Mouse (Mus musculus) cerebellum, postnatal 36 days (tissue): ENCODE data around the gene Suds3.

ENCODE experiments used
- DNase-seq, 2 experiments: peaks; one replicate each; pipeline ENCODE4 v3.0.0; 2021 to 2022; ENCODE audit warnings: mixed read lengths in 2 of 2

Gene Suds3

DNA sequence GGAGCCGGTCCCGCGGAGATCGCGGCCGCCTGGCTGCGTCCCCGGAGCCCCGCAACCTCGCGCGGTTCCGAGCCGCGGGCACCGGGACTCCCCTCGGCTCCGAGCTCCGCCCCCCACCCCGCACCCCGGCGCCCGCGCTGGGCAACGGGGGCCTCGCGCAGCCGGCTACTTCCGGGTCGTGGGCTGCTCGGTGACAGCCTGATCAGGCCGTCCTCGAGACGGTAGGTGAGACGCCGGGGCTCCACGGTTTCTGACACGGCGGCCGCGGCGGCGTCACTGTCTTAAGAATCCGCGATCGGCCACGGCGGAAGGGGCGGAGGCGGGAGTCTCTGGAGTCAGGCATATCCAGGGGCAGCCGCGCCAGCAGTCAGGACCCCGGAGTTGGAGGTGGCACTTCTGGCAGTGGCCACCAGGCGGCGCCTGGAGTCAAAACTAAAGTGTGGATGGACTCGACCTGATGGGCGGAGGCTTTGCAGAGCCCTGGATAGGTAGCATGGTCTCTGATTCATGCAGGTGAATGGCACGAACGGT is at the start of gene Suds3:
Suds3 (minus strand) TSS at position 278 of the 531 bp plus-strand sequence.
- peak; percentile 98 to 100 for DNase-seq

GRCm38 (mm10) chr5:117164923-117165322 is 49.0 kb upstream of the Suds3 start:
- no peak for DNase-seq

- peak; percentile 30 to 44 for DNase-seq
Measured at GRCm38 (mm10) chr5:117164516-117164915, 48.6 kb upstream of the Suds3 start.

DNA sequence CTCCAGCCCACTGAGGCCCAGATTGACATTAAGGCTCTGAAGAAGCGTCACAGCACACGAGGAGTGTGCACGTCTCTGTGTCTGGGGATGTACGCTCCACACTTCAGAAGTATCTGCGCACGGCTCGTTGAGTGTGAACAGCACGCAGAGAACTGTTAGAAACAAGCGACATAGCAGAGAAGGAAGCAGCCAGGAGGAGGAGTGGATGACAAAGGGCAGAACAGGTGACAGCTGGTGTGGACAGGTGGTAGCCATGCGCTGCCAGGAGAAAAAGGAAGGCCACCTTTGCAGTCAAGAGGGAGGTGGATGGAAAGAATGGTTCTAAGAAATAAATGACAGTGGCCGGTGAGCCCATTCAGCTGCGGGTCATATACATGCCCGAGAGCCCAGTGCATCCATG is 47.9 kb upstream of the Suds3 start:
- DNase-seq: peak; percentile 96 to 98

DNA sequence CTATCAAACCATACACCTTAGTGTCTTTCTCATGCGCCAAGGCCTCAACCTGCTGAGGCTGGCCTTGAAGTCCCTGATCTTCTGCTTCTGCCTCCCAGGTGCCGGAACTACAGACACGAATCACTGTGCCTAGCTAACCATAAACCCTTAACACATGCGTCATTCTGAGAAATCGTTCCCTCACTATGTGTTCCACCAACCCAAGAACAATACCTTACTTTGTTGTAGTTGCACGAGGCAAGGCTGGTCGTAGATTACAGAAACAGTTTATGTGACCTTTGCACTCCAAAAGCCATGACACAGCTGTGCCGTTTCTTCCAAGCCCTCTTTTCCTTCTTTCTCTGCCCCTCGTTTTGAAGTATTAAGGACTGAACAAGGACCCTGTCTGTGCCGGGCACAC is 44.6 kb upstream of the Suds3 start:
- no peak for DNase-seq

GRCm38 (mm10) chr5:117159805-117160291 is 43.9 kb upstream of the Suds3 start:
- DNase-seq: no peak

- no peak for DNase-seq
Measured at GRCm38 (mm10) chr5:117159326-117159725, 43.4 kb upstream of the Suds3 start.

DNA sequence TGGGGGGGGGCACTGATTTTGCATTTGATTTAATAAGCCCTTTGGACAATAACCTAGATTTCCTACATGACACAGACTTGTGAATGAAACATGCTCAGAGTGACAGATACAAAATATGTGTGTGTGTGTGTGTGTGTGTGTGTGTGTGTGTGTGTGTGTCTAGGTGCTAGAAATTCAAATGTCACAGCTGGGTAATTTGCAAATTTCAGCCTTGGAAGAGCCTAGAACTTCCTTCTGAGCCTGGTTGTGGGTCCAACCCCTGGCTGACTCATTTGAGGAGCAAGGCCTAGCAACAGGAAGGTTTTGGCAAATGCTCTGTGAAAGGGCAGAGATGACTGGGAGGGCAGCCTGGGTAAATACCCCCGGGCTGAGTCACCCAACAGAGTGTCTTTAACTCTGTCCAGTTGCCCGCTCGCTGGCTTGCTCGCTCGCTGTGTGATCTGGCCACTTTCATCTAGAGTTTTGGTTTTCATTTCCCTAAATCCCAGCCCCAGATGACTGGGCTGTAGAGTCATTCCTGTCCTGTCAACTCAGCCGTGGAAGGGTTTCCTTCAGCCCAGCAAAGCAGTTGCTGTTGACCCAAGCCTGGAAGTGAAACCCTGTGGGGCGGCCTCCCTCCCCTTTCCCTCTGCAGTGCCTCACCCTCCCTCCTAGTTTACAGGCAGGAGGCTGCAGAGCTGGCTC is 42.6 kb upstream of the Suds3 start:
- DNase-seq: no peak

DNA sequence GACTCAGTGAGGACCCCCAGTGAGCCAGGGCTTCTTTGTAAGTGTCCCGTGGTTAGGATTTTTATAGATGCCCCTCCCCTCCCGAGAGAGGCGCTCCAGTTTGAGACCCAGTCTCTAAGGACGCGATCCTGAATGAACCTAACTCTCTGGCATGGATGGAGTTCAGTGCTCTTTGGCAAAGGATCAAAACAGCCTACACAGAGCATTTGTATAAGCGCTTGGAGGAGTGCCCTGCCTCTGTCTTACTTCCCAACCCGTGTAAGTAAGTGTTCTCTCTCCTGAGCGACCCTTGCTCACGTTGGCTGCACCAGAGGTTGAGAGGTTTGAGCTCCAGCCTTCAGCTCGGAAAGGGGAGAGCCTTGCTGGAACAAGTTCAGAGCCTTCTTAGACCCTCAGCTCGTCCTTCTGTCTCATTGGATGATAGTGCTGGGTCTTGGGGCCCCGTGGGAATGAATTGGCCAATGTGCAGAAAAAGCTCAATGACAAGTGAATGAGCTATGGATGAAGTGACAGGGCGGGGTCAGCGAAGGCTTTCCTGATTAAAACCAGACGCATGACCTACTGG is 37.7 kb upstream of the Suds3 start:
- DNase-seq: no peak

DNA sequence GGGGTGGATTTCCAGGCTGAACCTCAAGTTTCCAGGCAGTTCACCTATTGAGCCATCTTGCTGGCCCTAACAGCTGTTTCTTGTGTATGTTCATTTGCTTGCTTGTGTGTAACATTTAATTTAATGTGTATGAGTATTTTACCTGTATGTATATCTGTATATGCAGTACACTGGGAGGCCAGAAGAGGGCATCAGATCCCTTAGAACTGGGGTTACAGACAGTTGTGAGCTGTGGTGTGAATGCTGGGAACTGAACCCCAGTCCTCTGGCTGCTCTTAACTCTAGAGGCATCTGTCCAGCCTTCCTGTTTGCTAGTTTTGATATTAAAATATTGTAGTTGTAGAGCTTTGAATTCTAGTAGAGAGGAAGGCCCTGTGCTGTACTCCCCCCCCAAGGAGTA is 37.0 kb upstream of the Suds3 start:
- DNase-seq: no peak

DNA sequence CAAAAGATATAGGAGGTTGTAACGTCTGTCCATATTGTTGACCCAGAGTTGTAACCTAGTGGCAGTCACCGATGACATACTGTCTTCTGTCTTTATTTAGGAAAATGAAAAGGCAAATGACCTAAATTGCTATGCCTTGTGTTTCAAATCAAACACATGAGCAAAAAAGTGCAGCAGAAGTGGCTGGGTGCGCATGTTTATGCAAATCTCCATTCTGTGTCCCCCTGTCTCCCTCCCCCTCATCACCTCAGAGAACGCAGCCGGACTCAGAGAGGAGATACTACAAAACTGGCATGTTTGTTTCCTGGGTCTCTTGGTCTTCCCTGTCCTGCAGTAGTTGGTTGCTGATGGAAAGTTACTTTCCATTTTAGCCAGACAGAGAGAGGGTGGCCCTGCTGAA is 34.2 kb upstream of the Suds3 start:
- DNase-seq: no peak

DNA sequence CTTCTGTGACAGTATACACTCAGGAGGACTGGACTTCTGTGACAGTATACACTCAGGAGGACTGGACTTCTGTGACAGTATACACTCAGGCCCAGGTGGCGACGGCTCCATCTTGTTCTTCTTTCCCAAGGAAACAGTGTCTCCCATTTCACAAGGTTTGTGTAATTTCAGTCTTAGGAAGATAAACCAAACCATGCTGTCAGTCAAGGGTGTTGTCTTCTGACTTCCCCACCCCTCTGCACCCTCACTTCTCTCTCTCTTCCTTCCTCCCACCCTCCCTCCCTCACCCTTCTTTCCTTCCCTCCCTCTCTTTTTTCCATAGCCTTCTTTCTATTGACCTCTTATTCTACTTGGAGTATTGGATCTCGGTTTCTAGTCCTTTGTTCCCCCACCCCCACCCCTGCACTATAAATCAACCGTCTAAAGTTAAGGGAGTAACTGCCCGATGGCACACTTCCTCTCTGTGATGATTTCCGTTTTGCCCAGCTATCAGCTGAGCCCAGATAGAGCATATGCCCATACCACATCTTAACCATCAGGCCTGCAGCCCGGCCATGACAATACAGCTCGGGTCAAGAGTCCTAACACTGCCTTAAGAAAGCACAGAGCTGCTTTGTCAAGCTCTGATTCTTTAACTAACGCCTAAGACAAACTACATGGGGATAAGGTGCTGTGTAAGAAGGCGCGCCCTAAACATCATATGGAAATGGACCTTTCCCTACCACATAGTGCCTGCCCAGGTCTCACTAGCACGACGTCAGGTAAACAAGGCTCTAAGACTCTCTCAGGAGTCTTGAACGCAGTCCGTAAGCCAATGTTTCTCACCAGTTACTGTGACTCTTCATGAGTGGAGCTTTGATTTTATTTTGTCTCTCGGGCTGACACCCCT is 33.4 kb upstream of the Suds3 start:
- DNase-seq: no peak

- no peak for DNase-seq
Measured at GRCm38 (mm10) chr5:117147187-117148095, 31.5 kb upstream of the Suds3 start.

GRCm38 (mm10) chr5:117146165-117146564 is 30.3 kb upstream of the Suds3 start:
- DNase-seq: no peak

- peak in 1 of 2 experiments; percentile 39 for DNase-seq
Measured at GRCm38 (mm10) chr5:117143721-117144135, 27.8 kb upstream of the Suds3 start.

GRCm38 (mm10) chr5:117140374-117140773 is 24.5 kb upstream of the Suds3 start:
- DNase-seq: no peak

GRCm38 (mm10) chr5:117139822-117140221 is 23.9 kb upstream of the Suds3 start:
- DNase-seq: peak in 1 of 2 experiments; percentile 24

DNA sequence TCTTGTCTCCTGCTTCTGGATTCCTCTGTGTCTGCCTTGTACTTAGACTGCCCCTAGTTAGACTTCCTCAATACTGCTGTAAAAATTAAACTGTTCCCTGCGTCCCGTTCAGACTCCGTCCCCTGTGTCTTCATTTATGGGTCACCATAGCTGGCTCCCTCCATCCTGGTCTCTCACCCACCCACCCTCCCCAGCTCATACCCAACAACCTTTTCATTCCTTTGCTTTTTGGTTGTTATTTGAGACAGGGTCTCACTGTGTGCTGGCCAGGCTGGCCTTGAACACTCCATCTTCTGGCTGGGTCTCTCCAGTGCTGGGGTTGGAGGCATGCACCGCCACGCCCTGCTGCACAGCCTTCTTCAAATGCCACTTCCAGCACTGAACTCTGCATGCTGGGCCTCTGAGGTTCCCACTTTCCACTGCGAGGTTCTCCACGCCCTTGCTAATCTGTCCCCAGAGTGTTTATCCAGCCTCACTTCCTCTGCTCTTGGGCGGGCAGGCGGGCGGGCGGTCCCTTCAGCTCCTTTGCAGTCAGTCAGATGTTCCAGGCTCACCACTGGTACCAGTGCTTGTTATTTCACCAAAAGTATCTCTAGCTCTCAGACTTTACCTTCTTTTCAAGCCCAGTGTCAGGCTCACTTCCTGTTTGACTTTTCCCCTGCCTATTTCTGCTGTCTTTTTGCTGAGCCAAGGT is 22.5 kb upstream of the Suds3 start:
- no peak for DNase-seq

DNA sequence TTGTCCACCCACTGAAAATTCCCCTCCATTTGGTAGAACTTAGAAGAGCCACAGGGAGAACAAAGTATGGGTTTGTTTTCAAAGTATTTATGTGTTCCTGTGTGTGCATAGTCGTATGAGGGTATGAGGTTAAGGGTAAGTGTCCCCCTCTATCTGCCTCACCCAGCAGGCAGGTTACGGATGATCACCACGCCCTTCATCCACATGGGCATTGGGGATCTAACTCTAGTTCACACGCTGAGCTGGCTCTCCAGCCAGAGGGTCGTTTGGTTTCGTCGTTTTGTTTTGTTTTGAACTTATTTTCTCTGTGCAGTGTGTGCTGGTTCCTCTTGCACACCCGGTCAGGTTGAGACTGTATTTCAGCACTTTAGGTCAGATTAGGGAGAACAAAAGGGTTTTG is 21.7 kb upstream of the Suds3 start:
- DNase-seq: no peak

DNA sequence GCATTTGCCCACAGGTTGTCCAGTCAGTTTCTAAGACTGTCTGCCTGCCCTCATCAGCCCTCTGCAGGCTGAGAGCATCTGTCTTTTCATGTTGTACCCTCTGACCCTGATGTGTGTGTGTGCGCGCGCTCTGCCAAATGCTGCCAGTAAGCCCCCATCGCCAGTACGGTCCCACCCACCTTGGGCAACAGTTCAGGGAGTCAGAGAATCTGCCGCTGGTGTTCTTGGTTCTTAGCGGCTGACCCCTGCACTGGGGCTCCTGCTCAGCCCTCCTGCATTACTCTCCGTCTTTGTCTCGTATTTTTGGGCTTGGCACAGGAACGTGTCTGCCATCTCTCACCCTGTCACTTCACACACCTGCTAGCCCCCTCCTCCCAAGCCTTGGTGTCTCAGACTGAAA is 21.1 kb upstream of the Suds3 start:
- no peak for DNase-seq

DNA sequence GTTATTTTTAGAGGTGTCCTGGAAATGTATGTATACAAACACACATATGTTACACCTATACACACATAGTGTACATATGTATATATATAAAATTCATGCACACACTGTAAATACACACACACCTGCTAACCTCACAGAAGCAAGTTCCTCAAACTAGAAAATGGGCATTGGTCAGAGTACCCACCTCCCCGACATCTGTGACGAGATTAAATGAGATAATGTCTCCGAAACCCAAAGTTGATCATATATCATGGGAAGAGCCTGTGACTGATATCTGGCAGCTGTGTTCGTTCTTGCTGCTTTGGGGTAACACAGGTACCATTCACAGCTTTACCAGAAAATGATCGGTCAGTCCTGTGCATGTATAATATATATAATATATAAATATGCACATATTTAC is 20.7 kb upstream of the Suds3 start:
- no peak for DNase-seq

- DNase-seq: no peak
Measured at GRCm38 (mm10) chr5:117135869-117136268, 20.0 kb upstream of the Suds3 start.
